Mouse (Mus musculus): ENCODE results near the gene Ip6k1.

Ip6k1 gene

DNA sequence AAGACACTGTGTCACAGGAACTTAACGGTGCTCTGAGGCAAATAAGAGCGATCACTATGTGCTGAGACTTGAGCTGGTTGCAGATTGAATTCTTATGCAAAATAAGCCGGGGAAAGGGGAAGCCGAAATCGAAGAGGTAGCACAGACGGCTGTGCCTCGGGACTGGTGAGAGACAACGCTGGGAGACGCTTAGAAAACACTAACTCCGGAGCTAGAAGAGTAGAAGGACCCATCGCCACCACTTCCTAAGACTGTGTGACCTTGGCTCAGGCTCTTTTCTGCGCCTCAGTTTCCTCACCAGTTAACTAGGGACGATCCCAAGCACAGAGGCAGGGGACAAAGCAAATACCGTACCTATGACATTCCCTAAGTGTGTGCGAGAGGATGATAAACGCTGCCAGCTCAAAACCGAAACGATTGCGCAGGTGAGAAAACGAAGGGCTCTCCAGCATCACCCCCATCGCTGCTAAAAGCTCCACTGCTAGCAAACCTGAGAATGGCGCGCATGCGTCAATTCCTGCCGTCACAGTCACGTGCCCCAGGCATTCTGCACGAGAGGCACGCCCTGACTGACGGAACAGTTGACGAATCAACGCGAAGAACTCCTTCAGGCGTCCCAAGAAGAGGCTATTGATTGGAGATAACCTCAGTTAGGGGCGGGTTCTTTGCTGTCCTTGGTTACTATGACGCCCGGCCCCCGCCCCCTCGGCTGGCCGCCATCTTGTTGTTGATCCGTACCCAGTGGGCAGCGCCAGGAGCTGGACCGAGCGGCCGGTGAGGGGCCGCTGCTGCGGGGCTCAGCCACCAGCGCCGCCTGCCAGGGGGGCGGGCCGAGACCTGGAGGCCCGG, at the start of gene Ip6k1:
Gene Ip6k1 (plus strand): TSS at position 580 of the 849 bp plus-strand sequence.
- DNase-seq (ENCODE audit: low read depth): peak; percentile 100

DNA sequence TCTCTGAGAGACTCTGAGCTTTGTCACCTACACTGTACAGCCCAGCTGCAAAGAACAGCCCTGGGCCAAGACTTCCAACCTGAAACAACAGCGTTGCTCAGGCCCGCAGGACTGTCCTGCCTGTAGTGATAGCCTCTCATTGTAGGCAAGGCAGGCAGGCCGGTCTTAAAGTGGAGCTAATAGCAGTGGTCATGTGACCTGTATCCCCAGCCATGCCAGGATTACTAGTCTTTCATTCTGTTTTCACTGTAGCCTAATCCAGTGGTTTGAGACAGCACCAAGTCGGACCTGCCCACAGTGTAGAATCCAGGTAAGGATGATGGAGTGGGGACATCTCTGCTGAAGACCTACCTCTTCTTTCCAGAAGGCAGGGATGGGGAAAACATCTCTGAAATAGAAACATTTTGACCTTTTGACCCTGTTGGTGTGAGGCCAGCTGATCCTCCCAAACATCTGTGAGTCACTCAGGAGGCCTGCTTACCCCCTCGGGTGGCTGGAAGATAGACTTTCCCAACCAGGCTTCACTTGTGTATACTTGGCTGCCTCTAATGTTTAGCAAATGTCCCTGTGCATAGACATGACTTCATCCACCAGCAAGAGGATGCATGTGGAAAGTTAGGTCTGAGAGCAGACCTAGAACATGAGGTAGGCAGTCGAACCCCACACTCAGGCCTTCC, 46.5 kb upstream of the Ip6k1 start:
- DNase-seq (ENCODE audit: low read depth): no peak

DNA sequence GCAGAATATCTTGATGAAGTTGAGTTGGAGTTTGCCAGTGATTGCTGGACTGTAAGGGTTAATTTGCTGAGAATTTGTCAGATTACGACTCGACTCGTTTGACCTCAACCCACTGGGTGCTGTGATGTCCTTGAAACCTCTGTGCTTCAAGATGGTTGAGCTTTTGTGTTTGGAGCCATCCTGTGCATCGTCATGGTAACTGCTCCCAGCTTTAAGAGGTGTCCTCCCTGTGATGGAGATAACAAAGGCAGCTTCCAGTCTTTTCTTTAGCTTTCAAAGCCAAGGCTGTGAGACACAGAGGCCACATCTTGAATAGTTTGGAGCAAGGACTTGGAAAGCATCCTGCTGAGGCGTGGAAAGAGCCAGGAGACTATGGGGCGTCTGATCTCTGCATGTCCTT, 45.2 kb upstream of the Ip6k1 start:
- no peak for DNase-seq (ENCODE audit: low read depth)

DNA sequence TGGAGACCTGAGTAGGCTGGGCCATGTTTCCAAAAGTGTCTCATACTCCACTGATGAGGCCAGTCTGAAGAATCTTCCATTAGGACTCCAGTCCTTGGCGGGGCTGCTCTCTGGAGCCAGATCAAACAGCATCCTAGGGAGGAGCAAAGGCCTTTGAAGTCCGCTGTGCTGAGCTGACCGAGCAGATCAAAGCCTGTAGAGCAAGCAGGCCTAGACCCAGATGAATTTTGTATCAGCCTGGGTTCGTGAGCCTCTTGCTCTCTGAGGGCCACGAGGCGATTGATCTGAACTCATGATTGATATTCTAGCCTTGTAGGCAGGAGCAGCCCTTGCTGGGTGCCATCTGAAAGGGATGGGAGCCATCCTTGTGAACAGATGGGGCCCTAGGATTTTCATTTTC, 42.4 kb upstream of the Ip6k1 start:
- DNase-seq (ENCODE audit: low read depth): no peak

DNA sequence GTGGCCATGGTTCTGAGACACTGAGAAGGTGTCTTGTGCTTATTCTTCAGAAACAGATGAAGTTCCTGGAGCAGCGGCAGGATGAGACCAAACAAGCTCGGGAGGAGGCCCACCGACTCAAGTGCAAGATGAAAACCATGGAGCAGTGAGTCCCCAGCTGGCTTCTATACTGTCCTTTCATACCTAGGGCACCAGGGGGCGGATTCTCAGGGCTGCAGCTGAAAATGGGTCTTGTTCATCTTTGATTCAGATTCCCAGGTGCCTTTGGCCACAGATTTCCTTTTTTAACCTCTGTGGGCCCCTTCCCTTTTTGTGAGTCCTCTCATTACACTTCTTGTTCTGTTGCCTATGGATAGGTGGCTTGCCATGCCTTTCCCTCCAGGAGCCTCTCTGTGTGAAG, 41.4 kb upstream of the Ip6k1 start:
- no peak for DNase-seq (ENCODE audit: low read depth)

DNA sequence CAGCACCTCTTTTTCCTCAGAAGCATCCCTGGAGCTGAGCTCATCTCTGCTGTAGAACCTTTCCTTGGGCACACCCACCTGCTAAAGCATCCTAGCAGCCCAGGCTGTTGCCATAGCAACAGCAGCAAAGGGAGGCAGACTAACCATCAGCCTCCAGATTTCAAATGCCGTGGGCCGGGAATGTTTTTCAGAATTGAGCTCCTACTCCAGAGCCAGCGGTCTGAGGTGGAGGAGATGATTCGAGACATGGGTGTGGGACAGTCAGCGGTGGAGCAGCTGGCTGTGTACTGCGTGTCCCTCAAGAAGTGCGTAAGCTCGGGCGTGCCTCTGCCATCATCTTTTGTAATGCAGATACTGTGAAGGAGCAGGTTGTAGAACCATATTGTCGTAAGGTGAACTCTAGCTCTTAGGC, 40.9 kb upstream of the Ip6k1 start:
- no peak for DNase-seq (ENCODE audit: low read depth)

DNA sequence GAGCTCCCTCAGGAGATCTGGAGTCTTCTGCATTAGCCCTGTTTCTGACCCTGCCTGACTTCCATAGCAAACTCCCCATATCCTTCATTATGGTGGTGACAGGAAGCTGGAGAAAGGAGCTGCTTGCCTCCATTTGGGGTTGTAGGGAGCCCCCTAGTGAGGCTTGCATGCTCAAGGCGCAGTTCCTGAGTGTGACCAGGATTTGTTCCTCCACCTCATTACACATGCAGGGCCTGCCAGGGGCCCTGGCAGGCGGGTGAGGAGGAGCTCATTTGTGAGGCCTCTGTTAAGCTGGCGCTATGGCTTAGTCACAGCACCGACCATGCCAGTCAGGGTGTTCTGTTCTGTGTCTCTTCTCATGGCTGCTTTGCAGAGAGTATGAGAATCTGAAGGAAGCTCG, 40.4 kb upstream of the Ip6k1 start:
- no peak for DNase-seq (ENCODE audit: low read depth)

DNA sequence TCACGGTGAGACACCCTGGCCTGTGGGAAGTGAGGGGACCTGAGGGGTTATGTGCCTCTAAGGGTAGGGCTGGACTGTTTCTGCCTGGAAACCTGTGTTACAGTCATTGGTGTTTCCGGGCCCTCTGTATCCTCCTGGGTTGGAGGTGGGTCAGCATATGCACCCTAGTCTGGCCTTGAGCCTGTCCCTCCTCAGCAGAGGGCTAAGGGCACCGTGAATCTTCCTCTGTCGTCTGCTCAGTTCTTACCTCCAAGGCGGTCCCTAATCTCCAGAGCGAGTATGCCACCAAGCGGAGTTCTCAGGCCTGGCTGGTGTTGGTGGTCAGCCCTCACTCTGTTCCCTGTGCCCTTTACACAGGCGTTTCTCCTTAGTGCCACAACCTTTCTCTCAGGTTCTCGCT, 39.4 kb upstream of the Ip6k1 start:
- DNase-seq (ENCODE audit: low read depth): no peak

DNA sequence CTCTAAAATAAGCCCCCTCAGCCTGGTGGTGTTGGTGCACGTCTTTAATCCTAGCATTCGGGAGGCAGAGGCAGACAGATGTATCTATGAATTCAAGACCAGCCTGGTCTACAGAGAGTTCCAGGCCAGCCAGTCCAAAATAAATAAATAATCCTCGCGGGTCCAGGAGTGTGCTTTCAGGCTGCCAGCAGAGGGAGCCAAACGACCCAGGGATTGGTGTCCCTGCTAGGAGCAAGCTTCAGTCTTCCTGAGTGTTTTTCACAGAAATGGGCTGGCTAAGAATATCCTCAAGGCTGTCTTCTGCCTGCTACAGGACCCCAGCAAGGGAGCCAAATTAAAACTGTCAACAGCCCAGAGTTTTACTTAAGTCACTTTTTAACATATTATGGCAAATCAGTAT, 38.6 kb upstream of the Ip6k1 start:
- peak; percentile 90 for DNase-seq (ENCODE audit: low read depth)

DNA sequence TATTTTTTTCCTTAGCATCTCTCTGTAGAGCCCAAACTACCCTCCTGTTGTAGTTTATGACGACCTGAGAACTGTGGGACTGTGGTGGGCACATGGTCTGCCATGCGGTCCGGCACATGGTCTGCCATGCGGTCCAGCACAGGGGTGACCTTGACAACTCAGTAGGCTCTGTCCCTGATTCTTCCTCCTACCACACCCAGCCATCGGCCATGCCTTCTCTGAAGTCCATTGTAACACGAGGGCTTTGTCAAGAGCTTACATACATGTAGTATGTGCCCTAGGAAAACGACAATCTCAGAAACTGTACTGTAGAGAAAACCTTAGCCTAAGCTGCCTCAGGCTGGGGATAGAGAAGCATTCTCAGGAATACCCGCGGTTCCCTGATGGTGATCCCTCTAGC, 37.6 kb upstream of the Ip6k1 start:
- DNase-seq (ENCODE audit: low read depth): no peak

DNA sequence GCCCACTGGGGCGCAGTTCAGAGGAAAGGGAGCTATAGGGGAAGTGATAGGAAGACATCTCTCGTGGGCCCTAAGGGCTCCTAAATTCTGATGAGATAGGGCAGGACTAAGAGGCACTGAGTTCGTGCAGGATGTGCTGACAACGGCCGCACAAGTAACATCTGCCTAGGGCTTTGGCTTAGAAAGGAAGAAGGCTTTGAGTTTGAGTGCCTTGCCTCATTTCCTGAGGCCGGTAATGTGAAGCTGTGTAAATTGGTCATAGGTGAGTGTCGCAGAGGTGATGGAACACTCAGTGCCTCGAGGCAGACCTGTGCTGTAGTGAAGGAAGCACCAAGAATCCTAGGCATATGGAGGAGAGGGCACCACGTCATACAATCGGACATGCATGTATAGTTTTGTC, 35.6 kb upstream of the Ip6k1 start:
- DNase-seq (ENCODE audit: low read depth): no peak

DNA sequence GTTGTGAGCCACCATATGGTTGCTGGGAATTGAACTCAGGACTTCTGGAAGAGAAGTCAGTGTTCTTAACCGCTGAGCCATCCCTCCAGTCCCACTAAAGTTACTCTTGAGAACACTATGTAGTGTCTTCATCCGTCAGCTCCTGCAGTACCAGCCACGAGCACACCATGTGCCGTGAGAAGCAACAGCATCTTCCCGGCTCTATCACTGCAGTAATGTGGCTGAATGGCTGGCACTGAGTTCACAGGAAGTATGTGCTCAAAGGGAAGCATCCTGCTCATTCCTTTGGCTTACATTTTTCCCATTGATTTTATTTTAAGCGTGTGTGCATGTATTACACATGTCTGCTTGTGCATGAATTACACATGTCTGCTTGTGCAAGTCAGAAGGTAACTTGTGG, 34.9 kb upstream of the Ip6k1 start:
- DNase-seq (ENCODE audit: low read depth): no peak

DNA sequence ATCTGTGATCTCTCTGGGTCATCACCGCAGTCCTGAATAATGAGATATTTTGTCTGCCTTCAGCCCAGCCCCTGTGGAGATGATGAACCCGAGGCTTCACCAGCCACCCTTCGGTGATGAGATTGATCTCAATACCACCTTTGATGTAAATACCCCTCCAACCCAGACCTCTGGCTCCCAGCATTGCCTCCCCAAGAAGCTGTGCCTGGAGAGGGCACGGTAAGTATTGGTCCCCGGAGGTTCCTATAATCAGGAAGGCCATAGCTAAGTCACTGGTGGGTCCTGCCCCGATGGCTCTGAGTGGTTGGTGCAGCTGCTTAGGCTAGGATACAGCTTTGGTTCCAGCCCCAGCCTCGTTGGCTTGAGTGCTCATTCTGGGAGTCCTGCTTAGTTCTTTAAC, 33.8 kb upstream of the Ip6k1 start:
- no peak for DNase-seq (ENCODE audit: low read depth)

DNA sequence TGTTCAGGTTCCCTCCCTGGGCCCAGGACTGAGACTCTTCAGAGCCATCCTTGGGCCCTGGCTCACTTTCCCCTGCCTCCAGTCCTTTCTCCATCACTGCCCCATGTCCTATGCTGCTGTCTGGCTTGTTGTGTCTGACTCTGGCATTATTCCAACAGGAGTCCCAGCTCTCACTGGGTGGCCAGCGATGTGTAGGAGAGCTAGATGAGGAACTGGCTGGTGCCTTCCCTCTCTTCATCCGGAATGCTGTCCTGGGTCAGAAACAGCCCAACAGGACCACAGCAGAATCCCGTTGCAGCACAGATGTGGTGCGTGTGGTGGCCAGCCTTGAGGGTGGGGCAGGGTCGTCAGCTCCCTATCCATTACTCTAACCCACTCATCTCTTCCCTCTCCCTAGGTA, 32.0 kb upstream of the Ip6k1 start:
- no peak for DNase-seq (ENCODE audit: low read depth)

DNA sequence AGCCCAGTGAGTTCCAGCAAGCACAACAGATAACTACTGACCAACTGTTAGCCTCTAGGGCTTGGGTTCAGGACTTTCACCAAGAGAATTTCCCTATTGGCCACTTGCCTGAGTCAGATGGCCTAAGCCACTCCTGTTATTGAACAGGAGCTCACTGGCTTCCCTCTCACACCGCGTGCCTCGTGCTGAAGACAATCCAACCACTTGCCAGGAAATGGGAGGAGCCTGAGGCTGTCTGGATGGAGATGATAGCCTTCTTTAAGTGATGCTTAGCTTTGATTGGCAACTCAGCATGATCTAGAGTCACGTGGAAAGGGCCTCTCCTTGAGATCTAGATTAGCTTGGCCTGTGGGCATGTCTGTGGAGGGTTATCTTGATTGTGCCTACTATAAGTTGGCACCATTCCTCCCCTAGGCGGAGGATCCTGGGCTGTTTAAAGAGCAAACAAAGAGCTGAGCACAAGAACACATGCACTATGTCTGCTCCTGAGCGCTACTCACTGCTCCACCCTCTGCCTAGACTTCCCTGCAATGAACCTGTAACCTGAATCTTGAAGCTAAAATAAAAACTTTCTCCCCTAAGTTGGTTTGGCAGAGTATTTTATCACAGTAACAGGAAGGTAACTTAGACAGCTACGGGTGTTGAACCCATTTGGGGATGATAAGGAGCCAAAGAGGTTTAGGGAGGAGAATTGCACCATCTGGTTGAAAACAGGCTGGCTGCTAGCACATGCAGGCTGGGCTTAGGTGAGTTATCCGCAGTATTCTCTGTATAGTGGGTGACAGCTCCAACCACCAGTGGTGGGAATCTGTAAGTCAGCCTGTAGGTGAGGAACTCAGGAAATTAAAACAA, 30.4 kb upstream of the Ip6k1 start:
- DNase-seq (ENCODE audit: low read depth): peak; percentile 48

DNA sequence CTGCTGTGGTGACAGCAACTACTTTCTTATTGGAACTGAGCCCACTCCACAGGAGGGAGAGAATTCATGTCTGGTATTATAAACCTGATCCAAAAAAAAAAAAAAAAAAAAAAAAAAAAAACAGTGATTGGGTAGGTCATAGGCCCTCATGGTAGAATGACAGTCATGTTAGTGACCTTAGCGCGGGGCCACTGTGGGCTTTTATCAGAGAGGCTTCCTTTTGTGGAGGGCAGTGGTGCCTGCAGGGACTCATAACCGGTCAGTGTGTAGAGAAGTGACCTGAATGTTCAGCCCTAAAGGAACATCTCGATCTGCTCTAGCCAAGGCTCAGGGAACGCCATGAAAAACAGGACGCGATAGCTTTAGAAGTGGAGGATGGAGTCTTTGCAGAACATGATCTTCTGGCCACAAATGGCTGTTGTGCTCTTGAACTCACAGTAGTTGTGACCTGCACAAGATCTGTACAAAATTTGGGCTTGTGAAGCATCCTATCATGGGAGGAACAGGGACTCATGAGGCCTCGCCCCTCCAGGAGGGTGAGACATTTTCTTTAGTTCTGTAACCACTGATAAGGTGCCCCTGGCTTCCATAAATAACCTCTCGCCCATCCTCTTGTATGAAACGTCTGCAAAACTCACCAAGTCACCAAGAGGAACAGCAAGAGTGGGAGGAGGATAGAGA, 27.7 kb upstream of the Ip6k1 start:
- DNase-seq (ENCODE audit: low read depth): peak; percentile 34

DNA sequence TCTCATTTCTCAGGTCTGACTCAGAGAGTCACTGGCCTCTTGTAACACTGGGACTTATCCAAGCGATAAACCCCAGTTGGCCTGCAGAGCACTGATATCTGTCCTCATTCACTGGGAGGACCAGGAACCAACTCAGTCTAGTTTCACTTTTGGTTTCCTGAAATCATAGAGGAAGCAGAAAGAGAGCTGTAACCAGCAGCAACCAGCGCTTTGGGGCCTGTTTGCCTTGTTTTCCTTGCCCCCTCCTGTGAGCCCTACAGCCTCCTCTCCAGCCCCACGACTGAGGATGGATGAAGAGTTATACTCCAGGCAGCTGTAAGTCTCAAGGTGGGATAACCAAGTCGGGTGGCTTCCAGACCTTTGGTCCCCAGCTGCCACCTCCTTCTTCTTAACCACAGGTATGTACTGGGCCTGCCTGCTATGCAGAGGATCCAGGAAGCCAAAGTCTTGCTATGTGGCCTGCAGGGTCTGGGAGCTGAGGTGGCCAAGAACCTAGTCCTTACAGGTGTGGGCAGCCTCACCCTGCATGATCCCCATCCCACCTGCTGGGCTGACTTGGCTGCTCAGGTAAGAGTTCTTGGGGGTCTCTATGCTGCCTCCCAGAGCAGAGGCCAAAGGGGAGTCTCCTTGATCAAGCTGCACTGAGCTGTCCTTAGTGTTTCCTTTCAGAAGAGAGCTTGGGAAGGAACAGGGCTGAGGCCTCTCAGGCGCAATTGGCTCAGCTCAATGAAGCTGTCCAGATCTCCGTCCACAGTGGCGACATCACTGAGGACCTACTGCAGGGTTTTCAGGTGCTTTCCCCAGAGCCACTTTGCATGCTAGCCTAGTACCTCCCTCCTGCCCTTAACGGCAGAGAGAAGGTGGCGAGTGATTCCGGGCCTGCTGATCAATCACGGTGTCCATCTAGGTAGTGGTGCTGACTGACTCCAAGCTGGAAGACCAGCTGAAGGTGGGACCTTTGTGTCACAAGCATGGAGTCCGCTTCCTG, 26.6 kb upstream of the Ip6k1 start, which contains the start of gene Uba7:
Gene Uba7 (plus strand): TSS at position 107 of the 988 bp plus-strand sequence.
- DNase-seq (ENCODE audit: low read depth): peak; percentile 79

DNA sequence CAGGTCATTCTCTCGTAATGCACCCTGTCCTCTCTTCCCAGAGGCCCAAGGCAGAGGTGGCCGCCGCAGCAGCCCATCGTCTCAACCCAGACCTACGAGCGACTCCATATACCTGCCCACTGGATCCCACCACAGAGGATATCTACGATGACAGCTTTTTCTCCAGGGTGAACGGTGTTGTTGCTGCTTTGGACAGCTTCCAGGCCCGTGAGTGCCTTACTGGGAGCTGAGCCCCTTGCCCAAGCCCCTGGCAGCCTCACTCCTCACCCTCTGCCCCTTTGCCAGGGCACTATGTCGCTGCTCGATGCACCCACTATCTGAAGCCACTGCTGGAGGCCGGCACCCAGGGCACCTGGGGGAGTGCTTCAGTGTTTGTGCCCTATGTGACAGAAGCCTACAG, 23.5 kb upstream of the Ip6k1 start:
- no peak for DNase-seq (ENCODE audit: low read depth)

DNA sequence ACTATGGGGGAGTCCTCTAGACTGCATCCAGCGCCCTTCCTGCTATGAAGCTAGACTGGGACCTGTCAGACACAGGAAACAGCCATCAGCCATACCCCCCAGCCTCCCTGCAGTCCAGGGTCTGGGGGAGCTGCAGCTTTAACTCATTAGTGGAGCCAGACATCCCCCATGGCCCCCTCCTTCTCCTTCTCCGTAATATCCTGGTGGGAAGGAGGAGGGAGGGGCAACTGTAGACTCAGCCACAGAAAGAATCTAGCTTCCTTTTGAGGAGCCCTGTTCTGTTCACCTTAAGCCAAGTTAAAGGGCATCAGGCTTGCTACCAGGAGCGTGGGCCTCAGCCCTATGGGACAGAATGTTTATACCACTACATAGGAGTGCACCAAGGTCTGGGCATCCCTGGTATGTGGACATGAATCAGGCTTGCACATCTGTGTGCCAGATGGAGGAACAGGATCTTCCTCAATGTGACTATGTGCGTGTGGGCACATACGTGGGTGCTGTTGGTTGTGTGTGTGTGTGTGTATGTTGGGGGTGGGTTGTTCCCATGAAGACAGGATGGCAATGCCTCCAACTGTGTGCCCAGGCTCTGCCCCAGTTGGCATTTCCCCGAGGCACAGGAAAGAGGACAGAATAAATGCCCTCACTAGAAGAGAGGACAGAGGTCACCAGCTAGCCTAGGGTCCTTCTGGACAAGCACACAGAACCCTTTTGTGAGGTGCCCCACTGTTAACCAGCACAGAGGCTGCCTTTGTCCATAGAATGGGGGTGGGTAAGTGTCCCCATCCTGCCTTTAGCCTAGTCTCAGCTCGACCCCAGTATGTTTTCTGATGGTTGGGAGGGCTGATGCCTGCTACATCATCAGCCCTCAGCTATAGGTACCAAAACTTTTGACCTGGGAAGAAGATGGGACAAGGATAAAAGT, 20.4 kb upstream of the Ip6k1 start:
- DNase-seq (ENCODE audit: low read depth): no peak
